In genomic region chr10:67647777-67648727, GRCm38 (mm10) we compare ENCODE assay signal across 8 mouse cellular contexts.
DNase-seq lines count a peak whose midpoint lies in the region; ATAC-seq lines count a peak whose summit lies in the region.

No protein-coding gene starts in this region.

- peak; percentile 22 to 34 for DNase-seq in spleen, postnatal 36 days (ENCODE audit: low spot score in 2 of 2)
- DNase-seq in spleen, postnatal 4 days (ENCODE audit: low spot score in 2 of 2), result no peak
- peak; percentile 17 for DNase-seq in forebrain, embryonic 14.5 days (ENCODE audit: low spot score)
- peak; percentile 11 for DNase-seq in hindbrain, embryonic 10.5 days (ENCODE audit: low spot score)
- DNase-seq in left cerebral cortex, adult 8-10 months (ENCODE audit: low spot score in 2 of 2), result no peak
- DNase-seq in left cerebral cortex, adult 18-20 months (ENCODE audit: low spot score in 2 of 2), result no peak

- H3K4me1 ChIP-seq in forebrain, embryonic 14.5 days (ENCODE audit: control insufficient read depth, insufficient read depth, low read length), result peaks cover 2% of the 10 kb centered on the region; the same call in 1 of the 2 replicates
- H3K4me1 ChIP-seq in hindbrain, embryonic 10.5 days (replicated peaks), result peaks cover 24% of the 10 kb centered on the region
- peaks cover 21% of the 10 kb centered on the region for H3K4me1 ChIP-seq in liver, embryonic 12.5 days
- H3K4me1 ChIP-seq in neural tube, embryonic 12.5 days, result peaks cover 13% of the 10 kb centered on the region

- no peaks in the 10 kb centered on the region for H3K36me3 ChIP-seq in forebrain, embryonic 14.5 days (ENCODE audit: control insufficient read depth, insufficient read depth, low read length)
- no peaks in the 10 kb centered on the region for H3K36me3 ChIP-seq in hindbrain, embryonic 10.5 days
- no peaks in the 10 kb centered on the region for H3K36me3 ChIP-seq in liver, embryonic 12.5 days
- H3K36me3 ChIP-seq in neural tube, embryonic 12.5 days, result no peaks in the 10 kb centered on the region

- no peak overlapping the region for H3K27ac ChIP-seq in forebrain, embryonic 14.5 days (ENCODE audit: low read depth, low read length)
- 0 out of 2 replicates have a peak overlapping the region, but pooled peaks have one; percentile 30 for H3K27ac ChIP-seq in hindbrain, embryonic 10.5 days
- H3K27ac ChIP-seq in liver, embryonic 12.5 days, result no peak overlapping the region
- no peak overlapping the region for H3K27ac ChIP-seq in neural tube, embryonic 12.5 days

- peaks cover 3% of the 10 kb centered on the region; the same call in 1 of the 2 replicates for H3K27me3 ChIP-seq in forebrain, embryonic 14.5 days (replicated peaks; ENCODE audit: control insufficient read depth, insufficient read depth, low read length)
- H3K27me3 ChIP-seq in hindbrain, embryonic 10.5 days (ENCODE audit: insufficient read depth, poor library complexity, severe bottlenecking), result peaks cover 44% of the 10 kb centered on the region
- no peaks in the 10 kb centered on the region for H3K27me3 ChIP-seq in liver, embryonic 12.5 days (replicated peaks)
- H3K27me3 ChIP-seq in neural tube, embryonic 12.5 days (replicated peaks), result no peaks in the 10 kb centered on the region

- no peak overlapping the region for H3K9ac ChIP-seq in forebrain, embryonic 14.5 days (ENCODE audit: low read length)
- no peak overlapping the region for H3K9ac ChIP-seq in liver, embryonic 12.5 days
- H3K9ac ChIP-seq in neural tube, embryonic 12.5 days, result no peak overlapping the region

- H3K9me3 ChIP-seq in forebrain, embryonic 14.5 days (replicated peaks; ENCODE audit: control insufficient read depth, low read length), result no peaks in the 10 kb centered on the region
- H3K9me3 ChIP-seq in hindbrain, embryonic 10.5 days, result no peaks in the 10 kb centered on the region
- no peaks in the 10 kb centered on the region for H3K9me3 ChIP-seq in liver, embryonic 12.5 days (replicated peaks)
- H3K9me3 ChIP-seq in neural tube, embryonic 12.5 days, result no peaks in the 10 kb centered on the region

- WGBS in forebrain, embryonic 14.5 days, result 41% methylated on average over 20 of the region's 20 CpGs
- WGBS in hindbrain, embryonic 10.5 days, result 25% methylated on average over 20 of the region's 20 CpGs
- 23% methylated on average over 20 of the region's 20 CpGs for WGBS in liver, embryonic 12.5 days (ENCODE audit: insufficient replicate concordance)
- 22% methylated on average over 20 of the region's 20 CpGs for WGBS in neural tube, embryonic 12.5 days

- no peak overlapping the region for H3K4me3 ChIP-seq in forebrain, embryonic 14.5 days (ENCODE audit: low read depth, low read length)
- peak overlapping the region; percentile 38 for H3K4me3 ChIP-seq in hindbrain, embryonic 10.5 days
- H3K4me3 ChIP-seq in liver, embryonic 12.5 days, result peak overlapping the region; percentile 34
- no peak overlapping the region for H3K4me3 ChIP-seq in neural tube, embryonic 12.5 days

- H3K4me2 ChIP-seq in forebrain, embryonic 14.5 days (ENCODE audit: low read length), result peak overlapping the region; percentile 49
- H3K4me2 ChIP-seq in liver, embryonic 12.5 days, result peak overlapping the region; percentile 64
- peak overlapping the region; percentile 57 for H3K4me2 ChIP-seq in neural tube, embryonic 12.5 days (replicated peaks)

- no peak for ATAC-seq in forebrain, embryonic 14.5 days
- no peak for ATAC-seq in liver, embryonic 12.5 days
- no peak for ATAC-seq in neural tube, embryonic 12.5 days (ENCODE audit: low FRiP score, low read depth)

Comparison
In these comparisons a context has a peak if more than half of its experiments do, and no peak if none do; other contexts are left out.
1. DNase-seq: peak in spleen, postnatal 36 days (2 of 2), forebrain, embryonic 14.5 days (single experiment) and hindbrain, embryonic 10.5 days (single experiment); none in spleen, postnatal 4 days (0 of 2), left cerebral cortex, adult 8-10 months (0 of 2) and left cerebral cortex, adult 18-20 months (0 of 2).
2. H3K4me3 ChIP-seq: peak in hindbrain, embryonic 10.5 days (single experiment) and liver, embryonic 12.5 days (single experiment); none in forebrain, embryonic 14.5 days (single experiment) and neural tube, embryonic 12.5 days (single experiment).
3. Peak in every context shown above with its lines, with median percentiles within 50 percentile points of each other: H3K4me2 ChIP-seq.